Mouse (Mus musculus) hindbrain, embryonic 10.5 days (tissue): ENCODE measurements at regions not wholly inside any gene's neighbourhood (a gene's known extent, or its start where the extent isn't known, plus 50 kb on each side); places are given as distances from the start of the nearest gene placed in this dataset.
"Not testable (repeated sequence)": the region's sequence is repeated elsewhere in the genome, so short reads cannot be mapped to it uniquely, and the experiment has no call there.

Experiments used
- DNase-seq: peaks from one replicate; pipeline ENCODE4 v3.0.0-alpha.2; 2017; ENCODE audit warnings: low spot score
- H3K27ac ChIP-seq: fragments of 300-500 bp; sonication (generic); 2 replicates; pipeline ENCODE4 v1.5.1; 2016; ENCODE audit warnings: mild to moderate bottlenecking, moderate library complexity
- H3K27me3 ChIP-seq: fragments of 300-500 bp; sonication (generic); 2 replicates; pipeline ENCODE4 v1.6.1; 2016; ENCODE audit warnings: mild to moderate bottlenecking; ENCODE audit not compliant: poor library complexity, insufficient read depth, severe bottlenecking
- H3K36me3 ChIP-seq: fragments of 300-500 bp; sonication (generic); 2 replicates; pipeline ENCODE4 v1.6.1; 2016; ENCODE audit warnings: mild to moderate bottlenecking, moderate library complexity
- H3K4me1 ChIP-seq: fragments of 300-500 bp; sonication (generic); replicated peaks from 2 replicates; pipeline ENCODE4 v1.6.1; 2016; ENCODE audit warnings: mild to moderate bottlenecking
- H3K4me3 ChIP-seq: fragments of 300-500 bp; sonication (generic); 2 replicates; pipeline ENCODE4 v1.5.1; 2016; ENCODE audit warnings: mild to moderate bottlenecking, moderate library complexity
- H3K9me3 ChIP-seq: fragments of 300-500 bp; sonication (generic); 2 replicates; pipeline ENCODE4 v1.6.1; 2016; ENCODE audit warnings: mild to moderate bottlenecking, moderate library complexity
- WGBS: fragments of 180-500 bp; shearing (Covaris S2); methylation state at CpG from one replicate; pipeline ENCODE4 v1.1.7; 2016; 5-methylcytosine and 5-hydroxymethylcytosine counted together

DNA sequence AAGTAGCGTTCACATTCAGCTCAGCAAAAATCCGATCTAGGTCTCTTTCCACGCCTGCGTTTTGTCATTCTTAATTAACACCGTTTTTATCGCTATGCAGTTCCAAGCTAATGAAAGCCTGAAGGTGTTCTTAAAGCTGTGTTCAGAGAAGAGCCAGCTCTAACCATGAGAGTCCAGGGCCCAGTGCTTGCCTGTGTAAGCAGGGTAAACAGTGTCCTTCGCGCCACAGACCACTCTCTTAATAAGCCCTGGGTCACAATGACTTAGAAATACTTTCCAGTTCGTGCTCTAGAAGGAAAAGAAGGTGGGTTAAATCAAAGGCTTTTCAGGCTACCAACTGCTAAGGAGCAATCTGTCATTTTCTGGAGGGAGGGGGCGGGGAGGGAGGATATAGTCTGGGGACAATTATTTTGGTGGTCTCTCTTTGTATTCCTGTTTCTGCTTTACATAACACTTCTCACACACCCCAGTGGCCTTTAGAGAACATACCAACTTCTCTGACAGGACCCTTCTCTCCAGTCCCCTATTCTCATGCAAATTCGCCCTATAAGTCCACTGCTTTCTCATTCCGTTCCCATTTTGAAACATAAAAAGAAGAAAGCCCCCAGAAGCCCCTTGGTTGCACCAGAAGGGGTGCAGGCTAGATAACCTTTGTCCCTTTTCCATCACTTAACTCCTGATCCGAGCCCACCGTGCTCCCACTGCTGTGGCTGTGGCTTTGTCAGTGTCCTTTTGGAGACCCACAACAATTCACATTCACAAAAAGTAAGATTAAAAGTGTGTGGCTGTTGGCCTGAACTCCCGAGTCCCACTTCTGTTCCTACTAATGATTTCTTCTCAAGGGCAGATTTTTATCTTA lies 63.6 kb downstream of the H2al2a start:
- Histone ChIP-seq H3K27me3 (no peaks in the 10 kb centered on the region), H3K36me3 (no peaks in the 10 kb centered on the region), H3K9me3 (peaks cover 7% of the 10 kb centered on the region), H3K4me1 (peaks cover 32% of the 10 kb centered on the region), H3K4me3 (peak overlapping the region; percentile 39), H3K27ac (peak overlapping the region; percentile 90)
- peak; percentile 51 for DNase-seq
- 26% methylated on average over 15 of the region's 15 CpGs for WGBS

DNA sequence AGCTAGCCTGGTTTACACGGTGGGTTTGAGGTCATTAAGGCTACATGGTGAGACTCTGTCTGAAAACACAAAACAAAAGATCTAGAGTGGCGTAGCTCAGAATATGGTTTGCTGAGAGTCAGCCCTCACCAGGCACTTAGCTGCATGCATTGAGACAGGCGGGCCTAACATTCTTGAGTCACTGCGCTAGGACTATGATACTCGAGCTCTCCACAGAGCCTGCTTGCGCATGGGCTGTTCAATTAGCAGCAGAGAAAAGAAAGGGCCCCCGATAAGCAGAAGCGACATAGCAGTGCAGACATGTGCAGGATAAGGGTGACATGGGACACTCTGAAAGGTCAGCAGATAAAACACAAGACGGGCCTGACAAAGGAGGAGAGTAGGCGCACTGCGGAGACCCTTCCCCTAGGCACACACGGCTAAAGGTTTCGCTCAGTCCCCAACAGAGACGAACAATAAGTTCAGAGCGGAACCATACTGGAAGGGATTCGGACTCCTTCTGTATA lies 64.3 kb downstream of the H2al2a start:
- H3K27ac ChIP-seq: peak overlapping the region; percentile 90
- no peaks in the 10 kb centered on the region for H3K27me3 ChIP-seq
- H3K4me1 ChIP-seq: peaks cover 32% of the 10 kb centered on the region
- peak overlapping the region; percentile 39 for H3K4me3 ChIP-seq
- peaks cover 7% of the 10 kb centered on the region for H3K9me3 ChIP-seq
- peak; percentile 64 for DNase-seq
- WGBS: 23% methylated on average over 16 of the region's 16 CpGs
- H3K36me3 ChIP-seq: no peaks in the 10 kb centered on the region

DNA sequence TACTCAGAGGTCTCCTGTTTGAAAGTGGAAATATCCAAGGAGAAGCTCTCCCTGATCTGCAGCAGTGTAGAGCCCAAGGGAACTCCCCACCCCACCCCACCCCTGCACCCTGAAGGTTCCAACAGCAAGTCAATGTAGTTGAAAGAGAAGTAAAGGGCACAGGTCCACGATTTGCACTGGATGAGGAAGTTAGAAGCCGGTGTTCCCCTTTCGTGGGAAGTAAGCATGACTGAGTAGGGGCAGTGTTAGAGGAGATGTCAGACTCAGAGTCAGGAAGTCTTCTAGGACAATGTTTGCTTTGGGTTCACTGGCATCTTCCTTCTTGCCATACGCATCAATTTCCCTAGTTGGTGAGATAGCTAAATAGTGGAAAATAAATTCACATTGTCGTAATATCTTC lies 64.9 kb downstream of the H2al2a start:
- peaks cover 7% of the 10 kb centered on the region for H3K9me3 ChIP-seq
- peaks cover 32% of the 10 kb centered on the region for H3K4me1 ChIP-seq
- peak overlapping the region; percentile 90 for H3K27ac ChIP-seq
- DNase-seq: no peak
- H3K27me3 ChIP-seq: no peaks in the 10 kb centered on the region
- no peak overlapping the region; the same call in 1 of the 2 replicates for H3K4me3 ChIP-seq
- H3K36me3 ChIP-seq: no peaks in the 10 kb centered on the region
- 85% methylated on average over 5 of the region's 5 CpGs for WGBS

- Histone ChIP-seq H3K9me3 (no peaks in the 10 kb centered on the region), H3K4me1 (peaks cover 7% of the 10 kb centered on the region), H3K36me3 (no peaks in the 10 kb centered on the region), H3K27ac (no peak overlapping the region), H3K4me3 (no peak overlapping the region), H3K27me3 (no peaks in the 10 kb centered on the region)
- WGBS: 93% methylated on average over 1 of the region's 1 CpGs
- no peak for DNase-seq
Measured at GRCm38 (mm10) chr2:17918861-17919648, 77.7 kb downstream of the H2al2a start.

DNA sequence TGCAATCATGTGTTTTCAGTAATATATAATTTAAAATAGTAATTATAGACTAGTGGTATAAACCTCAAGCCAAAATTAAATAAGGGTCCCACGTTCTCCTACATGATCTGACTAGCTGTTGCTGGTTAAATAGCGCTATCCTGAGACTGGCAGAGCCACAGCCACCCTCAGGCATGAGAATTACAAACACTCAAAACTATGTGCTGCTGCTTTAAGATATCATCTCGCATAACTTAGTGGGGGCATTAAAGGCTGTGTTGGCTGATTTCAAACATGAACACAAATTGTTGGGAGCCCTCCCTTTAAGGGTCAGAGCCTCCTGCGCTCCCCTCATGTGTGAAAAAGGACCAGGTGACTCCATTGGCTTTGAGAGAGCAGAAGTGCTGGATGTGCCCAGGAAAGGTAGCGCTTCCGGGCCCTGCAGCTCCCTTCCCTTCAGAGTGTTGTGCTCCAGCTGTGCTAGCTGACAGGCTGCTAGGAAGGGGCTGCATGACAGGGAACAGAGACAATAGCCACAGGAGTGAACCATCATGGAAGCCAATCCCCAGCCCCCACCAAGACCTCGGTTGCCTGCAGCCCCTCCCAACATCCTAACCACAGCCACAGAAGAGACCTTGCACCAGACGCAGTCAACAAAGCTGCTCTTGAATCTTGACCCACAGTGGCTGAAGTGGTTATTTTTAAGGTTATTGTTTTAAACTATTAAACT lies 79.4 kb downstream of the H2al2a start:
- H3K27me3 ChIP-seq: no peaks in the 10 kb centered on the region
- H3K27ac ChIP-seq: peak overlapping the region; percentile 59; the same call in 1 of the 2 replicates
- H3K9me3 ChIP-seq: no peaks in the 10 kb centered on the region
- 22% methylated on average over 8 of the region's 8 CpGs for WGBS
- DNase-seq: peak; percentile 22
- H3K4me1 ChIP-seq: peaks cover 9% of the 10 kb centered on the region
- no peaks in the 10 kb centered on the region for H3K36me3 ChIP-seq
- no peak overlapping the region for H3K4me3 ChIP-seq

GRCm38 (mm10) chr2:17902616-17903015 lies 94.1 kb downstream of the H2al2a start:
- H3K27ac ChIP-seq: no peak overlapping the region
- peaks cover 8% of the 10 kb centered on the region for H3K4me1 ChIP-seq
- peaks cover 15% of the 10 kb centered on the region; the same call in 1 of the 2 replicates for H3K27me3 ChIP-seq
- WGBS: 90% methylated on average over 1 of the region's 1 CpGs
- no peak overlapping the region for H3K4me3 ChIP-seq
- DNase-seq: no peak
- 0 out of 2 replicates have a peak, but pooled peaks cover 3% of the 10 kb centered on the region for H3K9me3 ChIP-seq
- no peaks in the 10 kb centered on the region for H3K36me3 ChIP-seq

DNA sequence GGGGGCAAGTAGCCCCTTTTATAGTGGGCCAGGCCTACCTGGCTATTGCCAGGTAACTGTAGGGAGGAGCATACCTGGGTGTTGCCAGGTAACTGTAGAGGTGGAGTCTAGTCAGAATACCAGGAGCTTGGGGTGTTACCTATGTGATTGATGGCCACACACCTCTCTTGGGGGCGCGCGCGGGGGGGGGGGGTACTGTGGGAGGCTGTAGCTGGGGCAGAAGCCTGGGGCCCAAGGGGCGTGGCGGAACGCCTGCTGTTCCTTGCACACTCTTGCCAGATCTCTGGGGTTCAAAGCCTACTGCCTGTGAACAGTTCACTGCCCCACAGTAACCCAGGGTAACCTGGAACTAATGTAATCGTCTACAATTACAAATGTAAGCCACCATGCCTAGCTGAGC lies 96.6 kb downstream of the H2al2a start:
- Histone ChIP-seq H3K9me3 (0 out of 2 replicates have a peak, but pooled peaks cover 3% of the 10 kb centered on the region), H3K36me3 (no peaks in the 10 kb centered on the region), H3K27ac (no peak overlapping the region), H3K4me3 (no peak overlapping the region), H3K4me1 (peaks cover 8% of the 10 kb centered on the region), H3K27me3 (peaks cover 15% of the 10 kb centered on the region; the same call in 1 of the 2 replicates)
- 37% methylated on average over 8 of the region's 8 CpGs for WGBS
- DNase-seq: no peak

- H3K27ac ChIP-seq: no peak overlapping the region
- DNase-seq: no peak
- H3K4me1 ChIP-seq: peaks cover 8% of the 10 kb centered on the region
- WGBS: 37% methylated on average over 3 of the region's 3 CpGs
- peaks cover 15% of the 10 kb centered on the region; the same call in 1 of the 2 replicates for H3K27me3 ChIP-seq
- H3K9me3 ChIP-seq: no peaks in the 10 kb centered on the region
- H3K36me3 ChIP-seq: no peaks in the 10 kb centered on the region
- no peak overlapping the region for H3K4me3 ChIP-seq
Measured at GRCm38 (mm10) chr2:17898780-17899179, 98.0 kb downstream of the H2al2a start.

DNA sequence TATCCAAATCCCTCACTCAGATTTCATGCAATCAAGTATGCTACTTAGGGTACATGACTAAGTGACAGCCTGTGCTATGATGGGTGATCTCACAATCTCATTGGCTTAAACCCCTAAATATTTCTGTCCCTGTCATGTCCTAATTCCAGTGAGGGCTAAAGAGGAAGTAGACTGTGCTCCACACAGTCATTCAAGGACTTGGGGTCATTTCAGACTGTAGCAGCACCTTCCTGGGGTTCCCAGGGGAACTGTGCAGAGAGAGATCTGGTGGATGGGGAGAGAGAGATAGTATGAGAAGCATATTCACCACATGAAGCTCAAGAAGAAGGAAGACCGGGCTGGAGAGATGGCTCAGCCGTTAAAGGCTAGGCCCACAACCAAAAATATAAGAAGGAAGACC lies 100.7 kb downstream of the H2al2a start:
- WGBS: 96% methylated on average over 2 of the region's 2 CpGs
- peaks cover 15% of the 10 kb centered on the region; the same call in 1 of the 2 replicates for H3K27me3 ChIP-seq
- H3K4me1 ChIP-seq: peaks cover 8% of the 10 kb centered on the region
- no peaks in the 10 kb centered on the region for H3K36me3 ChIP-seq
- DNase-seq: no peak
- H3K9me3 ChIP-seq: peaks cover 8% of the 10 kb centered on the region; the same call in 1 of the 2 replicates
- H3K4me3 ChIP-seq: no peak overlapping the region
- no peak overlapping the region for H3K27ac ChIP-seq

- H3K27me3 ChIP-seq, DNase-seq, H3K36me3 ChIP-seq, H3K27ac ChIP-seq, H3K4me3 ChIP-seq, H3K4me1 ChIP-seq, H3K9me3 ChIP-seq: not testable (repeated sequence)
- WGBS: 93% methylated on average over 7 of the region's 7 CpGs
Measured at GRCm38 (mm10) chr2:17892661-17893060, 104.1 kb downstream of the H2al2a start.

DNA sequence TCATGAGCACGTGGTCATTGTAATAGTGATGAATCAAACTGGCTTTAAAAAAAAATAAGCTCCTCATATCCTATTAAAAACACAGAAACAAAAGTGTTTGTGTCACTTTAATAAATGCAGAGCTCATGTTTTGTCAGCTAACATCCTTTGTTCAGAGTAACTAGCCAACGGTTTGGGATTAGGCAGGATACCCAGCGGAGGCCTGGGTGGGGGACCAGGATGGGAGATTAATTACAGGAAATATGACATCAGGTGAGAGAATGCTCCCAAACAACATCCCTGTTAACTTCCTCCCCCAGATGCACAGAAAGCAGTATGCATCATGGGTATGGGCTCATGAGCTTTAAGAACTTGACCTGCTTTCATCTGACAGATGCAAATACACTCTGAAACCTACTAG lies 109.1 kb downstream of the H2al2a start:
- Histone ChIP-seq H3K9me3 (peaks cover 4% of the 10 kb centered on the region; the same call in 1 of the 2 replicates), H3K4me1 (peaks cover 10% of the 10 kb centered on the region; the same call in 1 of the 2 replicates), H3K27me3 (no peaks in the 10 kb centered on the region), H3K4me3 (no peak overlapping the region), H3K36me3 (no peaks in the 10 kb centered on the region), H3K27ac (no peak overlapping the region)
- 55% methylated on average over 3 of the region's 3 CpGs for WGBS
- no peak for DNase-seq

GRCm38 (mm10) chr2:17882389-17882788 lies 114.4 kb downstream of the H2al2a start:
- Histone ChIP-seq H3K27ac (no peak overlapping the region), H3K36me3 (no peaks in the 10 kb centered on the region), H3K27me3 (no peaks in the 10 kb centered on the region), H3K4me1 (peaks cover 18% of the 10 kb centered on the region), H3K4me3 (no peak overlapping the region), H3K9me3 (no peaks in the 10 kb centered on the region)
- 87% methylated on average over 12 of the region's 12 CpGs for WGBS
- DNase-seq: no peak
